In the genomic region with DNA sequence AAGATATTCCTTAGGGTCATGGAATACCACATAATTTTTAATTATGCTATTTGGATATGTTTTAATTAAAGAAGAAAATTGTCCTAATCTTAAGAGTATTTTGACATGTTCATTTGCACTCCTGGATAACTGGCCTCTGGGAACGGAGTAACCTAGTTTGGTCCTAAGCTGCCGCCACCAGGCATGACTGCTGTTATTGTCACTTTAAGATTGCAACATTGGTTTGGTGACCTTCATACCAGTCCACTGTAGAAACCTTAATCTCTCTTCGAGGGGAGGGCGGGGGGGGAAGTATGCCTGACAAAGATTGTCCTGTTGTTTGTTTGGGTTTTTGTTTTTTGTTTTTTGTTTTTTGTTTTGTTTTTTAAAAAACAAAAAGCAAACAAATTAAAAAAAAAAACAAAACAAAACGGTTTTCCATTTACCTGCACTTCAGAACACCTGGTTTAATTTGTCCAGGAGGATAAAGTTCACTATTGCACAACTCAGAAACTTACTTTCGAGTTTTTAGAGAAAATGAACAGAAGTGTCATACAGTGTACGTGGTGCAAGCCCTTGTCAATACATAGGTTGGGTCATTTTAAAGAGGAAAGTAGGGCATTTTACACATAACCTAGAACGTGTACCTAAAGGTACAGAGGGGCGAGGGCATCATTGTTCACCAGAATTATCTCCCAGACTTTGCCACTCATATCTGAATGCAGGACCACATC, we compare ENCODE assay signal across 17 mouse cellular contexts. TPM values are rescaled to one million over a fixed set of nuclear protein-coding genes. Genes with fewer than 3 reads are reported as not detected.
A peak's percentile ranks its signal among the peaks of the same experiment; 100 is the strongest.
DNase-seq lines count a peak whose midpoint lies in the region; ATAC-seq and TF ChIP-seq lines count a peak whose summit lies in the region.
"Had no signal": no experiment of that assay in that cellular context is flagged by ENCODE, and none has a peak within 500 bp of the region (broad histone marks: within the 10 kb centered on the region; RNA-seq: fewer than 3 reads in every experiment).

No protein-coding gene starts in this region.

- TF ChIP-seq POLR2A in heart, adult 2 months (IDR thresholded peaks at IDR 0.05; ENCODE audit: insufficient read depth, low read depth, low read length), result no peak

- peaks cover 15% of the 10 kb centered on the region for H3K36me3 ChIP-seq in heart, adult 2 months (ENCODE audit: control insufficient read depth, insufficient read depth, low read length)
- H3K36me3 ChIP-seq in intestine, embryonic 16.5 days (ENCODE audit: control insufficient read depth, insufficient read depth, low read length), result no peaks in the 10 kb centered on the region
- H3K36me3 ChIP-seq: embryonic facial prominence, embryonic 10.5 days; hindbrain, embryonic 10.5 days; limb, embryonic 10.5 days had no signal

- no peaks in the 10 kb centered on the region; the same call in 1 of the 2 replicates for H3K4me1 ChIP-seq in heart, adult 2 months (ENCODE audit: control insufficient read depth, insufficient read depth, low read length)
- peaks cover 12% of the 10 kb centered on the region; the same call in 1 of the 2 replicates for H3K4me1 ChIP-seq in intestine, embryonic 16.5 days (ENCODE audit: control insufficient read depth, insufficient read depth, low read length)
- H3K4me1 ChIP-seq: embryonic facial prominence, embryonic 10.5 days; forebrain, embryonic 13.5 days; hindbrain, embryonic 10.5 days; limb, embryonic 10.5 days had no signal

- H3K4me2 ChIP-seq in intestine, embryonic 16.5 days (ENCODE audit: low read depth, low read length), result no peak overlapping the region
- H3K4me2 ChIP-seq: forebrain, embryonic 13.5 days; lung, embryonic 14.5 days had no signal

- peak; percentile 76 for ATAC-seq in intestine, embryonic 16.5 days
- ATAC-seq: forebrain, embryonic 13.5 days; midbrain, embryonic 16.5 days had no signal

- TF ChIP-seq EP300 in heart, adult 2 months (IDR thresholded peaks at IDR 0.05; ENCODE audit: insufficient read depth, low read depth, low read length), result no peak

- no peaks in the 10 kb centered on the region for H3K9me3 ChIP-seq in intestine, embryonic 16.5 days (ENCODE audit: control insufficient read depth, low read length)
- H3K9me3 ChIP-seq: embryonic facial prominence, embryonic 10.5 days; forebrain, embryonic 13.5 days; hindbrain, embryonic 10.5 days; limb, embryonic 10.5 days had no signal

- H3K27me3 ChIP-seq in heart, adult 2 months (ENCODE audit: control insufficient read depth, insufficient read depth, low read length), result no peaks in the 10 kb centered on the region
- no peaks in the 10 kb centered on the region for H3K27me3 ChIP-seq in intestine, embryonic 16.5 days (replicated peaks; ENCODE audit: control insufficient read depth, insufficient read depth, low read length)
- H3K27me3 ChIP-seq: forebrain, embryonic 13.5 days had no signal

- no peak for TF ChIP-seq CTCF in heart, adult 2 months (IDR thresholded peaks at IDR 0.05)

- no peak overlapping the region for H3K4me3 ChIP-seq in heart, adult 2 months
- no peak overlapping the region for H3K4me3 ChIP-seq in intestine, embryonic 16.5 days (ENCODE audit: low read length)
- H3K4me3 ChIP-seq: embryonic facial prominence, embryonic 10.5 days; forebrain, embryonic 13.5 days; hindbrain, embryonic 10.5 days; limb, embryonic 10.5 days had no signal

- H3K9ac ChIP-seq in heart, adult 2 months (ENCODE audit: low read depth, low read length), result no peak overlapping the region
- H3K9ac ChIP-seq in intestine, embryonic 16.5 days (ENCODE audit: low read depth, low read length), result no peak overlapping the region
- H3K9ac ChIP-seq: forebrain, embryonic 13.5 days; lung, embryonic 14.5 days had no signal

- intact Hi-C loops in heart, adult 2 months (cut with DNase I), result loop anchor here (2.0 kb wide), 1 partner anchor 45 kb away; no protein-coding TSS in a partner anchor
- intact Hi-C loops in left cerebral cortex, postnatal 4 days (cut with DNase I), result no loop called here

- DNase-seq in heart, adult 2 months, result no peak
- DNase-seq in heart, postnatal 4 days, result no peak
- peak; percentile 9 for DNase-seq in lung, postnatal 25 days (ENCODE audit: low spot score)
- no peak for DNase-seq in lung, postnatal 10 days
- no peak for DNase-seq in left cerebral cortex, postnatal 4 days
- no peak for DNase-seq in frontal cortex, postnatal 14 days (ENCODE audit: low spot score in 2 of 2)
- DNase-seq: cerebellum, adult 18-20 months; kidney, postnatal 4 days; layer of hippocampus, postnatal 36 days; lung, embryonic 14.5 days; thymus, postnatal 4 days had no signal

- peak overlapping the region; percentile 53 for H3K27ac ChIP-seq in heart, adult 2 months
- peak overlapping the region; percentile 63 for H3K27ac ChIP-seq in intestine, embryonic 16.5 days (ENCODE audit: low read length)
- H3K27ac ChIP-seq: embryonic facial prominence, embryonic 10.5 days; forebrain, embryonic 13.5 days; hindbrain, embryonic 10.5 days; limb, embryonic 10.5 days had no signal

- H3K79me2 ChIP-seq in heart, adult 2 months (replicated peaks; ENCODE audit: control insufficient read depth, insufficient read depth, low read length), result 0 out of 2 replicates have a peak, but pooled peaks cover 1% of the 10 kb centered on the region

- WGBS in heart, adult 2 months, result 67% methylated on average over 9 of the region's 9 CpGs
- WGBS in intestine, embryonic 16.5 days, result 65% methylated on average over 9 of the region's 9 CpGs

RNA-seq across cellular contexts. Expression of a gene that starts 38.0 kb away (rescaled TPM):
- 10 to 100 TPM; 27.5 to 28.1 TPM for total RNA-seq in heart, adult 2 months (2021)
- polyA plus RNA-seq in heart, adult 2 months (2012; rRNA removed), result 7.7 and 10.6 TPM in 2 replicates
- 1 to 10 TPM; 3.4 to 5.4 TPM for total RNA-seq in heart, postnatal 4 days (2021)
- polyA plus RNA-seq in intestine, embryonic 16.5 days (2015; fragmentation: Nextera tagmentation; extraction: Ambion mirVana), result 6.0 and 7.7 TPM in 2 replicates
- 10 to 100 TPM; 29.2 to 31.4 TPM for total RNA-seq in left cerebral cortex, postnatal 4 days (2021)

Comparison
In these comparisons a context has a peak if more than half of its experiments do, and no peak if none do; other contexts are left out.
1. RNA of a gene that starts 38.0 kb away (total RNA-seq): 29.2 to 31.4 TPM in left cerebral cortex, postnatal 4 days and 27.5 to 28.1 TPM in heart, adult 2 months; 3.4 to 5.4 TPM in heart, postnatal 4 days; every median in the first group is over 4 times any median in the second.